Mouse (Mus musculus) heart, postnatal 0 days (tissue): ENCODE data around the gene Fam227b. TPM values are rescaled to one million over a fixed set of nuclear protein-coding genes. Genes with fewer than 3 reads are reported as not detected.

Experiments
- ATAC-seq: fragments of 200-750 bp; cut with Nextera tagmentation; 2 replicates; pipeline ENCODE4 v1.8.0; 2017; ENCODE audit warnings: low read depth, moderate number of reproducible peaks, moderate library complexity; ENCODE audit not compliant: insufficient read depth
- DNase-seq: peaks from one replicate; pipeline ENCODE4 v3.0.0-alpha.2; 2016; ENCODE audit warnings: low spot score
- H3K27ac ChIP-seq: fragments of 300-500 bp; sonication (generic); 2 replicates; pipeline ENCODE4 v1.5.1; 2014; ENCODE audit warnings: low read depth, mild to moderate bottlenecking
- H3K27me3 ChIP-seq: fragments of 300-500 bp; sonication (generic); 2 replicates; pipeline ENCODE4 v1.6.1; 2014; ENCODE audit warnings: low read length, mixed read lengths; ENCODE audit not compliant: control insufficient read depth, insufficient read depth
- H3K36me3 ChIP-seq: fragments of 300-500 bp; sonication (generic); replicated peaks from 2 replicates; pipeline ENCODE4 v1.6.1; 2014; ENCODE audit warnings: low read length, mixed read lengths; ENCODE audit not compliant: control insufficient read depth, insufficient read depth
- H3K4me1 ChIP-seq: fragments of 300-500 bp; sonication (generic); 2 replicates; pipeline ENCODE4 v1.6.1; 2014; ENCODE audit warnings: antibody characterized with exemption; ENCODE audit not compliant: control insufficient read depth, insufficient read depth
- H3K4me2 ChIP-seq: fragments of 300-500 bp; sonication (generic); 2 replicates; pipeline ENCODE4 v1.6.1; 2014; ENCODE audit warnings: low read depth, mild to moderate bottlenecking, low read length, moderate library complexity
- H3K4me3 ChIP-seq: fragments of 300-500 bp; sonication (generic); 2 replicates; pipeline ENCODE4 v1.5.1; 2014; ENCODE audit warnings: low read depth, low read length
- H3K9ac ChIP-seq: fragments of 300-500 bp; sonication (generic); replicated peaks from 2 replicates; pipeline ENCODE4 v1.6.1; 2014; ENCODE audit warnings: low read depth, low read length, mixed read lengths
- H3K9me3 ChIP-seq: fragments of 300-500 bp; sonication (generic); replicated peaks from 2 replicates; pipeline ENCODE4 v1.6.1; 2016; ENCODE audit warnings: low read length; ENCODE audit not compliant: control insufficient read depth
- CTCF ChIP-seq: IDR thresholded peaks from 2 replicates; pipeline ENCODE4 v1.5.1; 2016; ENCODE audit warnings: antibody characterized with exemption, control low read depth, low read depth
- EP300 ChIP-seq: IDR thresholded peaks from 2 replicates; pipeline ENCODE4 v1.6.1; 2016; ENCODE audit warnings: antibody characterized with exemption, low read depth
- WGBS: fragments of 180-500 bp; shearing (Covaris S2); extraction: QIAGEN DNeasy Blood & Tissue Kit; methylation state at CpG from one replicate; pipeline ENCODE4 v1.1.7; 2014; 5-methylcytosine and 5-hydroxymethylcytosine counted together
- polyA plus RNA-seq: library from polyadenylated mRNA; unstranded; fragments of >200 nt; fragmentation: Nextera tagmentation; extraction: Ambion mirVana; gene quantifications from 2 replicates; pipeline ENCODE4 v1.2.1, GENCODE M21; 2015
- total RNA-seq: library from RNA; depleted of rRNA; stranded (reverse); fragments of >200 nt; gene quantifications from 2 replicates; pipeline ENCODE4 v1.2.3, GENCODE M21; 2014; ENCODE audit warnings: low replicate concordance; rRNA removed

The Fam227b gene
- total and polyA plus RNA-seq, 2 experiments from 2014 or later, result not detected

DNA sequence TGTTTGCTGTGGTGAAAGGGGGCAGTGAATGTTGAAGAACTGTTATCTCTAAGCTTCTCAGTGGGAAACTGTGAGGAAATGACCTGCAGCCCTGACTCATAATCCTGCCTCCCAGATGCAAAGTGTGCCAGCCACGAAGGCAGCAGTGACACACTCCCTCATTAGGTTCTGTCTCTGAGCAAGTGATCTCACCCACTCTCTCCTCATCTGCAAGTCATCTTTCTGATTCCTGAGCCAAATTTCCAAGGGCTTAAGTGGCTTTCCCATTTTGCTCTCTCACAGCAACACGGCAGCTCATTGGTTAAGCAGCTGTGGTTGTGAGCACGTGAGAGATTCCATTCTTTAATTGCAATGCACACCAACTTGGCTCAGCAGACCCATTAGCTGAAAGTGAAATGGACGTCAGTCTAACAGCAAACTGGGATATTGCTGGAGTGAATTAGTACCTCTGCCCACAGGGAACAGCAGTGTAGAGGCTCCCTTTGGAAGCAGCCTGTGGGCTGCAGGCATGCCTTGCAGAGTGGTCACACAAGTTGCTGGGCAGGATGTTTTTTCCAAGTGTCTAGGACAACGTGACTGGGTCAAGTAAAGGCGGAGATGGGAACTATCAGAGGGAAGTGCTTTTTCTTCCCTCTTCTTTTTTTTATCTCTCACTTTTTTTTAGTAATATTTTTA lies 210.6 kb downstream of the Fam227b start:
- Histone ChIP-seq H3K4me2 (no peak overlapping the region), H3K9me3 (no peaks in the 10 kb centered on the region), H3K4me3 (no peak overlapping the region), H3K27me3 (no peaks in the 10 kb centered on the region), H3K36me3 (0 out of 2 replicates have a peak, but pooled peaks cover 4% of the 10 kb centered on the region), H3K9ac (no peak overlapping the region), H3K27ac (no peak overlapping the region), H3K4me1 (no peaks in the 10 kb centered on the region)
- 47% methylated on average over 6 of the region's 6 CpGs for WGBS
- DNase-seq (no peak), ATAC-seq (no peak)
- no peak for TF ChIP-seq CTCF
- TF ChIP-seq EP300, result no peak

DNA sequence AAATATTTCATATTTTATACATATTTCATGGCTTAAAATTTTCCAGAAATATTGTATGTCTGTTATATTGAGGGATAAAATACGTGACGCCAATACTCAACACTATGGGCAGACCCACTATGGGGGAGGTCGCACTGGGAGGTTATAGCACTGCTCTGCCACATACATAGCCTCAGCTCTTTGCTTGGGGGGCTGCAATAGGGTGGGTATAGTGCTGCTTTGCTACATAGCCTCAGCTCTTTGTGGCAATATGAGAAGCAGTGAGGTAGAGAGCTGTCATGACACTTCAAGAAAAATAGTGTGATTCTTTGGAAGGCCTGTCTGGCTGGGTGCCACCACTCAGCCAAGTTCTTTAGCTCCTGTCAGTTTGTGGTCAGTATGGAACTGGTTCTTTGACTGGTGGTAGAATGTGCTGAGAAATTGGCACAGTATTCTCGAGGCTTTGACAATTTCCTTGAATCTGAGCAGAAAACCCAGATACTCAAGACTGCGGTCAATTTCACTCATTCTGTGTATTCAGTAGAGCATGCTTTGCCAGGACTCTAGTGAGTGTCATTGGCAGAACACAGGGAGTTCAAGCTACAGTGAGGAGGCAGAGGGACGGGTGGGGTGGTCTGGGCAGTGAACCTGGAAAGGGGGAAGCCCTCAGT lies 212.7 kb downstream of the Fam227b start:
- no peak overlapping the region for H3K27ac ChIP-seq
- H3K9ac ChIP-seq, result no peak overlapping the region
- DNase-seq (no peak), ATAC-seq (no peak)
- H3K36me3 ChIP-seq, result 0 out of 2 replicates have a peak, but pooled peaks cover 4% of the 10 kb centered on the region
- no peak overlapping the region for H3K4me2 ChIP-seq
- no peaks in the 10 kb centered on the region for H3K27me3 ChIP-seq
- TF ChIP-seq CTCF, result no peak
- no peak for TF ChIP-seq EP300
- 83% methylated on average over 6 of the region's 6 CpGs for WGBS
- H3K9me3 ChIP-seq, result no peaks in the 10 kb centered on the region
- no peak overlapping the region for H3K4me3 ChIP-seq
- H3K4me1 ChIP-seq, result no peaks in the 10 kb centered on the region

DNA sequence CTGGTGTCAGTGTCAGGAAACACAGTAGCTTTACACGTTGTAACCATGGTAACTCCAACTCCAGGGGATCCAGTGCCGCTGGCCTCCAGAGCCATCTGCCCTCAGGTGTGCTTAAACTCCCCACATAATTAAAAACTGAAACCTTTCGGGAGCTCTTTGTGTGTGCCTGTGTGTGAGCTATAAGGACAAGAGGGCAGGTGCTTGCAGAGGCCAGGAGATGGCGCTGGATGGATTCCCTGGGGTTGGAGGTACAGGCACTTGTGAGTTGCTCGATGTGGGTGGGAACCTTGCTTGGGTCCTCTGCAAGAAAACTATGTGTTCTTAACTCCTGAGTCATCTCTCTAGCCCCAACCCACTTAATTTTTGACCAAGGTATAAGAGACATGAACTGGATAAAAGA lies 215.4 kb downstream of the Fam227b start:
- 68% methylated on average over 5 of the region's 5 CpGs for WGBS
- H3K27me3 ChIP-seq, result no peaks in the 10 kb centered on the region
- peaks cover 5% of the 10 kb centered on the region for H3K36me3 ChIP-seq
- H3K4me3 ChIP-seq, result no peak overlapping the region
- ATAC-seq (no peak), DNase-seq (no peak)
- H3K9ac ChIP-seq, result no peak overlapping the region
- no peak overlapping the region for H3K4me2 ChIP-seq
- H3K9me3 ChIP-seq, result no peaks in the 10 kb centered on the region
- no peak for TF ChIP-seq EP300
- TF ChIP-seq CTCF, result no peak
- H3K4me1 ChIP-seq, result no peaks in the 10 kb centered on the region
- no peak overlapping the region for H3K27ac ChIP-seq

DNA sequence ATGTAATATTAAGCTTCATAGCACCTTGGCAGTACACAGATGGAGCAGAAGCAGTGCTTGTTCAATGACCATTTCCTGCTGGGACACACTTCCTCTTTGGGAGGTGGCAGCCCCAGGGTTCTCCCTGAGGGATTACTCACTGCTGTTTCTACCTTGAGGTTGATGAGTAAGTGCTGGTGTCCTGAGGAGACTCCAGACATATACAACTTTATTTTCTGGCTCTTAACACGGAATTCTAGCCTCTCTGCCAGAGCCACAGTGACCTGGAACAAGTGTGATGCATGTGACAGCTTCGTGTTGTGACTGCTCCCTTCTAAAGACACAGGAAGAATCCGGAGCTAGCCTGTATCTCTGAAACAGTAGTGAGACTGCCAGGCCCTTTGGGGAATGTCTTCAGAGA lies 217.8 kb downstream of the Fam227b start:
- Histone ChIP-seq H3K4me3 (no peak overlapping the region), H3K9me3 (no peaks in the 10 kb centered on the region), H3K4me1 (no peaks in the 10 kb centered on the region), H3K9ac (no peak overlapping the region), H3K36me3 (peaks cover 11% of the 10 kb centered on the region), H3K27ac (no peak overlapping the region), H3K27me3 (no peaks in the 10 kb centered on the region), H3K4me2 (no peak overlapping the region)
- 65% methylated on average over 3 of the region's 3 CpGs for WGBS
- ATAC-seq (no peak), DNase-seq (no peak)
- TF ChIP-seq CTCF, result no peak
- TF ChIP-seq EP300, result no peak

Other genes starting within 250 kb of the Fam227b start
- not detected in 2 replicates for gene Fgf7, start 117.3 kb downstream of the Fam227b start, total RNA-seq
- gene Fgf7, start 117.3 kb downstream of the Fam227b start, polyA plus RNA-seq, result 0.44 and 0.52 TPM in 2 replicates
- 3.5 and 4.2 TPM in 2 replicates for gene Dtwd1, start 137 bp upstream of the Fam227b start, total RNA-seq
- 13.6 and 15.5 TPM in 2 replicates for gene Dtwd1, start 137 bp upstream of the Fam227b start, polyA plus RNA-seq
- not detected in 2 replicates for gene Gm17555, start 63.1 kb upstream of the Fam227b start, total RNA-seq
- gene Gm17555, start 63.1 kb upstream of the Fam227b start, polyA plus RNA-seq, result not detected in 2 replicates